Mouse (Mus musculus): ENCODE measurements around the gene Cd151. TPM values are rescaled to one million over a fixed set of nuclear protein-coding genes. Genes with fewer than 3 reads are reported as not detected.

Gene Cd151
- total and polyA plus RNA-seq, 2 experiments from 2014 or later: 12.4 to 55.8 TPM

GRCm38 (mm10) chr7:141428701-141429100 is 38.5 kb upstream of the Cd151 start:
- peaks cover 46% of the 10 kb centered on the region for H3K36me3 ChIP-seq (ENCODE audit: insufficient read depth)
- ATAC-seq (no peak), DNase-seq (no peak)
- H3K27me3 ChIP-seq (ENCODE audit: insufficient read depth, low read length): no peaks in the 10 kb centered on the region
- peak overlapping the region; percentile 75 for H3K4me2 ChIP-seq (ENCODE audit: low read depth)
- peaks cover 12% of the 10 kb centered on the region for H3K4me1 ChIP-seq (ENCODE audit: insufficient read depth)
- peak overlapping the region; percentile 45 for H3K4me3 ChIP-seq (ENCODE audit: low read depth, low read length)
- H3K9ac ChIP-seq: peak overlapping the region; percentile 71
- WGBS: 50% methylated on average over 5 of the region's 5 CpGs
- no peaks in the 10 kb centered on the region for H3K9me3 ChIP-seq (ENCODE audit: low read length)
- H3K27ac ChIP-seq (ENCODE audit: low read depth, low read length): peak overlapping the region; percentile 77
- TF ChIP-seq CTCF (IDR thresholded peaks at IDR 0.05; ENCODE audit: low read depth): no peak

DNA sequence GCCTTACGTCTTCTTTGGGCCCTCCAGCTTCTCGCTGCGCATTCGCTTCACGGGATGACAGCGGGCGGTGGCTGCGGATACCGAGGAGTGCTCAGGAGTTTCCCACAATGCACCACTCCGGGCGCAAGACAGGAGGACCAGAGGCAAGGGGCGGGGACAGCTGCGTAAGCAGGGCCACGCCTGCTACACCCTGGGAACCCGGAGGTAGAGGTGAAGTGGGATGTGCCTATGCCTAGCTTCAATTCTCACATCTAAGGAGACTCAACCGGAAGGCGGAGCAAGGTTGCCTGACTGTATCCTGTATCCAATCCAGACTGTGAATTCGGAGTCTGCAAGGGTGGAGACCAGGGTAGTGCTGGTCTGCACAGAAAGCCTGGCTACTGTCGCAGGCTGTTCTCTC is 37.9 kb upstream of the Cd151 start, which contains the start of gene Cend1:
Gene Cend1, minus strand, starts transcription at position 182 of the 400 bp plus-strand sequence.
- 2% methylated on average over 19 of the region's 19 CpGs for WGBS
- peak within 1 kb of the TSS; percentile 45 for H3K4me3 ChIP-seq (ENCODE audit: low read depth, low read length)
- peak within 1 kb of the TSS; percentile 71 for H3K9ac ChIP-seq
- DNase-seq (peak; percentile 82), ATAC-seq (peak; percentile 90)
- H3K4me1 ChIP-seq (ENCODE audit: insufficient read depth): peaks cover 16% of the 10 kb centered on the region
- peaks cover 48% of the 10 kb centered on the region for H3K36me3 ChIP-seq (ENCODE audit: insufficient read depth)
- no peaks in the 10 kb centered on the region for H3K9me3 ChIP-seq (ENCODE audit: low read length)
- H3K27ac ChIP-seq (ENCODE audit: low read depth, low read length): peak within 1 kb of the TSS; percentile 77
- H3K4me2 ChIP-seq (ENCODE audit: low read depth): peak within 1 kb of the TSS; percentile 75
- no peaks in the 10 kb centered on the region for H3K27me3 ChIP-seq (ENCODE audit: insufficient read depth, low read length)
- peak; percentile 38 for TF ChIP-seq CTCF (IDR thresholded peaks at IDR 0.05; ENCODE audit: low read depth)

DNA sequence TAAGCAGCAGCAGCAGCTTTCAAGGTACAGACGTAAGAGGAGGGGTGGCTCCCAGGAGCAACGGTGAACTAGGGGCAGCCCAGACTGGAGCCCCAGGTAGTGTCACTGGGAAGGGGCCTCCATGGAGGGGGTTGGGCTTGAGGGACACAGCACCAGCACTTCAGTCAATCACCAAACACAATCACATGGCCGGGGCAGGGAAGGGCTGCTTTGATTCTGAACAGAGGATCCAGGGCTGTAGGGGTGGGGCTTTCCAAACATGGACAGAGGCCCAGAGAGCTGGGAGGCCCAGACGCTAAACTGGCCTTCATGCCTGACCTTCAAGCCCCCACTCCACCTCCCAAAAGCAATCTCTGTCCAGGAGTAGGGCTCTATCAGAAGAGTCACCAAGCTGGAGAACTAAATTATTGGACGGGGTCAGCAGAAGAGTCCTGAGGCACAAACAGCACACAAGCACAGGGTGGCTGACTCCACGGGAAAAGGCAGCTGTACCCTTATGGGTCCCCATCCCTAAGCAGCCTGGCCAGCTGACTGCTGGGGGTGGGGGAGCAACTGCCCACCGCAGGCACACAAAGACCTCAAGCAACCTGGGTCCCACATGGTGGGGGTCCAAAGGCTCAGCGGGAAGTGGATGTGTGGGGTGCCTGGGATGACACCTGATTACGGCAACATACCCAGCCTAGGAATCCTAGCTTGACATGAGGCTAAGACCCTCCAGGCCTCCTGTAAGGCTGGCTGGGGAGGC is 37.2 kb upstream of the Cd151 start:
- Histone ChIP-seq H3K9ac (peak overlapping the region; percentile 71; the same call in 1 of the 2 replicates), H3K27ac (ENCODE audit: low read depth, low read length) (0 out of 2 replicates have a peak overlapping the region, but pooled peaks have one; percentile 77), H3K4me2 (ENCODE audit: low read depth) (peak overlapping the region; percentile 75), H3K36me3 (ENCODE audit: insufficient read depth) (peaks cover 48% of the 10 kb centered on the region), H3K9me3 (ENCODE audit: low read length) (no peaks in the 10 kb centered on the region), H3K27me3 (ENCODE audit: insufficient read depth, low read length) (no peaks in the 10 kb centered on the region), H3K4me3 (ENCODE audit: low read depth, low read length) (peak overlapping the region; percentile 45; the same call in 1 of the 2 replicates), H3K4me1 (ENCODE audit: insufficient read depth) (peaks cover 18% of the 10 kb centered on the region)
- WGBS: 65% methylated on average over 9 of the region's 9 CpGs
- TF ChIP-seq CTCF (IDR thresholded peaks at IDR 0.05; ENCODE audit: low read depth): no peak
- DNase-seq (no peak), ATAC-seq (no peak)

- Histone ChIP-seq H3K27me3 (ENCODE audit: insufficient read depth, low read length) (no peaks in the 10 kb centered on the region), H3K9me3 (ENCODE audit: low read length) (no peaks in the 10 kb centered on the region), H3K4me2 (ENCODE audit: low read depth) (no peak overlapping the region), H3K27ac (ENCODE audit: low read depth, low read length) (no peak overlapping the region), H3K9ac (no peak overlapping the region), H3K4me3 (ENCODE audit: low read depth, low read length) (no peak overlapping the region), H3K36me3 (ENCODE audit: insufficient read depth) (peaks cover 48% of the 10 kb centered on the region), H3K4me1 (ENCODE audit: insufficient read depth) (peaks cover 22% of the 10 kb centered on the region)
- ATAC-seq: no peak
- no peak for DNase-seq
- TF ChIP-seq CTCF (IDR thresholded peaks at IDR 0.05; ENCODE audit: low read depth): no peak
- 95% methylated on average over 9 of the region's 9 CpGs for WGBS
These were observed 36.5 kb upstream of the Cd151 start for GRCm38 (mm10) chr7:141430585-141431240.

DNA sequence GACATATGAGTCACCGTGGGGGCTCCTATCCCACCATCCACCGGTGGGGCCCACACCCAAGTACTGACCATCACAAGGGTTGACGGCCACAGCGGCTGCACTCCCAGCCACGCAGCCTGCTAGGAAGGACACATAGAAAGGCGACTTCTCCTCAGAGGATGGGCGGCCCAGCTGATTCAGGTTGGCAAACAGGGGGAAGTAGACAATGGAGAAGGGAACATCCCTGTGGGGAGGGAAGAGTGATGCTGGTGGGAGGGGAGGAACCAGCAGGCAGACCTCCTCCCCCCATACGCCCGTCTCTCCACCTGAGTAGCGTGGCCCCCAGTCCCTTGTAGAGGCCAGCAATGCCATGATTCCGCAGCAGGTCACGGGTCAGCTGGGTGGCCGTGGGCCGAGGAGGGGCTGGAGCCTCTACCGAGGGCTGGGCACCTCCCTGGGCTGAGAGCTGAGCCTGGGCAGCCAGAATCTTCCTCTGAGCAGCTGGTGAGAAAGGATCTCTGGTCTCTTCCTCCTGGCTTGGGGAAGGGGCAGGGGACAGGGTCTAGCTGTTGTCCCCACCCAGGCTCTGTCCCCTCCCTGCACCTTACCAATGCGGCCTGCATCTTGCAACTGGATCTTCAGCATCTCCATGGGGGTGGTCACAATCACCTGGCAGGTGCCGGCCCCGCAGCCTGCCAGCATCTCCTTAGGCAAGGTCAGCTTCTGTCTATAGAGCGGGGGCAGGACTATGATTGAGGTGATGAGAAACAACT is 35.6 kb upstream of the Cd151 start:
- Histone ChIP-seq H3K4me3 (ENCODE audit: low read depth, low read length) (no peak overlapping the region), H3K4me1 (ENCODE audit: insufficient read depth) (peaks cover 29% of the 10 kb centered on the region), H3K4me2 (ENCODE audit: low read depth) (no peak overlapping the region), H3K27ac (ENCODE audit: low read depth, low read length) (no peak overlapping the region), H3K36me3 (ENCODE audit: insufficient read depth) (peaks cover 43% of the 10 kb centered on the region), H3K9ac (no peak overlapping the region), H3K27me3 (ENCODE audit: insufficient read depth, low read length) (no peaks in the 10 kb centered on the region), H3K9me3 (ENCODE audit: low read length) (no peaks in the 10 kb centered on the region)
- no peak for DNase-seq
- TF ChIP-seq CTCF (IDR thresholded peaks at IDR 0.05; ENCODE audit: low read depth): no peak
- WGBS: 94% methylated on average over 19 of the region's 19 CpGs
- ATAC-seq: no peak

- Histone ChIP-seq H3K4me1 (ENCODE audit: insufficient read depth) (peaks cover 31% of the 10 kb centered on the region), H3K4me2 (ENCODE audit: low read depth) (no peak overlapping the region)
- 82% methylated on average over 8 of the region's 8 CpGs for WGBS
These were observed 35.0 kb upstream of the Cd151 start for GRCm38 (mm10) chr7:141432186-141432611.

More at GRCm38 (mm10) chr7:141432186-141432611, 35.0 kb upstream of the Cd151 start:
- ATAC-seq (no peak), DNase-seq (no peak)
- no peak overlapping the region for H3K27ac ChIP-seq (ENCODE audit: low read depth, low read length)
- H3K9me3 ChIP-seq (ENCODE audit: low read length): no peaks in the 10 kb centered on the region
- TF ChIP-seq CTCF (IDR thresholded peaks at IDR 0.05; ENCODE audit: low read depth): no peak
- peaks cover 38% of the 10 kb centered on the region for H3K36me3 ChIP-seq (ENCODE audit: insufficient read depth)
- no peak overlapping the region for H3K9ac ChIP-seq
- no peak overlapping the region for H3K4me3 ChIP-seq (ENCODE audit: low read depth, low read length)
- H3K27me3 ChIP-seq (ENCODE audit: insufficient read depth, low read length): no peaks in the 10 kb centered on the region
